Mouse (Mus musculus) kidney, embryonic 15.5 days (tissue): ENCODE measurements around the gene Clip1. TPM values are rescaled to one million over a fixed set of nuclear protein-coding genes. Genes with fewer than 3 reads are reported as not detected.
"Not testable (repeated sequence)": the region's sequence is repeated elsewhere in the genome, so short reads cannot be mapped to it uniquely, and the experiment has no call there.

Experiments used
- ATAC-seq: fragments of 200-750 bp; cut with Nextera tagmentation; replicated peaks from 2 replicates; pipeline ENCODE4 v1.8.0; 2017; ENCODE audit warnings: moderate TSS enrichment; ENCODE audit not compliant: low FRiP score
- H3K27ac ChIP-seq: fragments of 300-500 bp; sonication (generic); 2 replicates; pipeline ENCODE4 v1.5.1; 2015; ENCODE audit warnings: mild to moderate bottlenecking, inconsistent platforms
- H3K27me3 ChIP-seq: fragments of 300-500 bp; sonication (generic); 2 replicates; pipeline ENCODE4 v1.6.1; 2015; ENCODE audit warnings: inconsistent platforms
- H3K36me3 ChIP-seq: fragments of 300-500 bp; sonication (generic); 2 replicates; pipeline ENCODE4 v1.6.1; 2015; ENCODE audit warnings: inconsistent platforms
- H3K4me1 ChIP-seq: fragments of 300-500 bp; sonication (generic); 2 replicates; pipeline ENCODE4 v1.6.1; 2015; ENCODE audit warnings: inconsistent platforms
- H3K4me2 ChIP-seq: fragments of 300-500 bp; sonication (generic); 2 replicates; pipeline ENCODE4 v1.6.1; 2015; ENCODE audit warnings: moderate library complexity, mild to moderate bottlenecking, inconsistent platforms
- H3K4me3 ChIP-seq: fragments of 300-500 bp; sonication (generic); replicated peaks from 2 replicates; pipeline ENCODE4 v1.5.1; 2015; ENCODE audit warnings: mild to moderate bottlenecking, inconsistent platforms
- H3K9ac ChIP-seq: fragments of 300-500 bp; sonication (generic); 2 replicates; pipeline ENCODE4 v1.6.1; 2015; ENCODE audit warnings: mild to moderate bottlenecking, inconsistent platforms
- H3K9me3 ChIP-seq: fragments of 300-500 bp; sonication (generic); replicated peaks from 2 replicates; pipeline ENCODE4 v1.6.1; 2016; ENCODE audit warnings: inconsistent platforms
- WGBS: fragments of 180-500 bp; shearing (Covaris S2); methylation state at CpG from one replicate; pipeline ENCODE4 v1.1.7; 2015; ENCODE audit warnings: mixed read lengths; 5-methylcytosine and 5-hydroxymethylcytosine counted together
- polyA plus RNA-seq: library from polyadenylated mRNA; unstranded; fragments of >200 nt; fragmentation: Nextera tagmentation; extraction: Ambion mirVana; gene quantifications from 2 replicates; pipeline ENCODE4 v1.2.1, GENCODE M21; 2015

The Clip1 gene
- polyA plus RNA-seq, result 34.0 and 34.1 TPM in 2 replicates

- under 1% methylated on average over 60 of the region's 64 CpGs for WGBS
- peak within 1 kb of the TSS; percentile 91 for H3K27ac ChIP-seq
- H3K4me1 ChIP-seq, result peaks cover 33% of the 10 kb centered on the region
- H3K27me3 ChIP-seq, result no peaks in the 10 kb centered on the region
- H3K9me3 ChIP-seq, result no peaks in the 10 kb centered on the region
- H3K4me2 ChIP-seq, result peak within 1 kb of the TSS; percentile 90
- peak within 1 kb of the TSS; percentile 97 for H3K4me3 ChIP-seq
- peak; percentile 59 for ATAC-seq
- H3K9ac ChIP-seq, result peak within 1 kb of the TSS; percentile 91
- no peaks in the 10 kb centered on the region for H3K36me3 ChIP-seq
Observed at GRCm38 (mm10) chr5:123684221-123685144, at the start of gene Clip1. Gene Clip1, minus strand, starts transcription at chr5:123684618.

- Histone ChIP-seq H3K4me3 (no peak overlapping the region), H3K27me3 (no peaks in the 10 kb centered on the region), H3K9ac (no peak overlapping the region), H3K36me3 (peaks cover 84% of the 10 kb centered on the region), H3K9me3 (no peaks in the 10 kb centered on the region), H3K4me1 (no peaks in the 10 kb centered on the region), H3K4me2 (no peak overlapping the region), H3K27ac (no peak overlapping the region)
- WGBS, result 97% methylated on average over 2 of the region's 2 CpGs
- ATAC-seq, result no peak
Observed at GRCm38 (mm10) chr5:123730981-123731380, 46.6 kb upstream of the Clip1 start.

GRCm38 (mm10) chr5:123723816-123724215, 39.4 kb upstream of the Clip1 start:
- H3K9me3 ChIP-seq, H3K4me3 ChIP-seq, H3K9ac ChIP-seq, ATAC-seq, H3K27me3 ChIP-seq, H3K4me2 ChIP-seq, H3K4me1 ChIP-seq, H3K27ac ChIP-seq: not testable (repeated sequence)
- peaks cover 20% of the 10 kb centered on the region for H3K36me3 ChIP-seq
- 88% methylated on average over 7 of the region's 7 CpGs for WGBS

- WGBS, result under 1% methylated on average over 83 of the region's 83 CpGs
- Histone ChIP-seq H3K4me1 (peaks cover 23% of the 10 kb centered on the region), H3K9ac (peak within 1 kb of the TSS; percentile 89), H3K36me3 (peaks cover 18% of the 10 kb centered on the region), H3K9me3 (no peaks in the 10 kb centered on the region), H3K4me3 (peak within 1 kb of the TSS; percentile 85), H3K4me2 (peak within 1 kb of the TSS; percentile 69), H3K27me3 (no peaks in the 10 kb centered on the region), H3K27ac (peak within 1 kb of the TSS; percentile 89)
- ATAC-seq, result peak; percentile 100
Observed at GRCm38 (mm10) chr5:123720328-123721311, 36.2 kb upstream of the Clip1 start, which contains the start of gene Zcchc8. Gene Zcchc8, minus strand, starts transcription at chr5:123721100.

GRCm38 (mm10) chr5:123714622-123715021, 30.2 kb upstream of the Clip1 start:
- Histone ChIP-seq H3K27ac (no peak overlapping the region), H3K4me2 (no peak overlapping the region), H3K9me3 (no peaks in the 10 kb centered on the region), H3K27me3 (no peaks in the 10 kb centered on the region), H3K4me1 (peaks cover 23% of the 10 kb centered on the region), H3K4me3 (no peak overlapping the region), H3K36me3 (peaks cover 76% of the 10 kb centered on the region), H3K9ac (no peak overlapping the region)
- 88% methylated on average over 4 of the region's 4 CpGs for WGBS
- ATAC-seq, result no peak

GRCm38 (mm10) chr5:123713782-123714181, 29.4 kb upstream of the Clip1 start:
- 92% methylated on average over 6 of the region's 6 CpGs for WGBS
- Histone ChIP-seq H3K27ac (no peak overlapping the region), H3K4me2 (no peak overlapping the region), H3K36me3 (peaks cover 84% of the 10 kb centered on the region), H3K27me3 (no peaks in the 10 kb centered on the region), H3K4me1 (peaks cover 15% of the 10 kb centered on the region), H3K9me3 (no peaks in the 10 kb centered on the region), H3K4me3 (no peak overlapping the region), H3K9ac (no peak overlapping the region)
- ATAC-seq, result no peak

- H3K4me3 ChIP-seq, result no peak overlapping the region
- no peak overlapping the region for H3K4me2 ChIP-seq
- H3K27ac ChIP-seq, result no peak overlapping the region
- 67% methylated on average over 4 of the region's 4 CpGs for WGBS
- H3K9me3 ChIP-seq, result no peaks in the 10 kb centered on the region
- no peaks in the 10 kb centered on the region for H3K4me1 ChIP-seq
- ATAC-seq, result no peak
- H3K9ac ChIP-seq, result no peak overlapping the region
- H3K27me3 ChIP-seq, result no peaks in the 10 kb centered on the region
- H3K36me3 ChIP-seq, result peaks cover 97% of the 10 kb centered on the region
Observed at GRCm38 (mm10) chr5:123709571-123709970, 25.2 kb upstream of the Clip1 start.

GRCm38 (mm10) chr5:123708598-123708997, 24.2 kb upstream of the Clip1 start:
- H3K9me3 ChIP-seq, result no peaks in the 10 kb centered on the region
- no peaks in the 10 kb centered on the region for H3K4me1 ChIP-seq
- no peak overlapping the region for H3K9ac ChIP-seq
- H3K27ac ChIP-seq, result no peak overlapping the region
- no peak overlapping the region for H3K4me3 ChIP-seq
- ATAC-seq, result no peak
- peaks cover 97% of the 10 kb centered on the region for H3K36me3 ChIP-seq
- WGBS, result 93% methylated on average over 12 of the region's 12 CpGs
- H3K4me2 ChIP-seq, result no peak overlapping the region
- no peaks in the 10 kb centered on the region for H3K27me3 ChIP-seq

GRCm38 (mm10) chr5:123700625-123701024, 16.2 kb upstream of the Clip1 start:
- Histone ChIP-seq H3K4me2 (no peak overlapping the region), H3K27me3 (no peaks in the 10 kb centered on the region), H3K4me3 (no peak overlapping the region), H3K4me1 (no peaks in the 10 kb centered on the region), H3K9me3 (no peaks in the 10 kb centered on the region), H3K9ac (no peak overlapping the region), H3K27ac (no peak overlapping the region), H3K36me3 (peaks cover 85% of the 10 kb centered on the region)
- ATAC-seq, result no peak
- 62% methylated on average over 11 of the region's 11 CpGs for WGBS

- ATAC-seq, result no peak
Observed at GRCm38 (mm10) chr5:123699198-123699597, 14.8 kb upstream of the Clip1 start.

GRCm38 (mm10) chr5:123696961-123697360, 12.5 kb upstream of the Clip1 start:
- H3K27me3 ChIP-seq, result no peaks in the 10 kb centered on the region
- 66% methylated on average over 4 of the region's 4 CpGs for WGBS
- ATAC-seq, result no peak
- H3K36me3 ChIP-seq, result peaks cover 48% of the 10 kb centered on the region
- H3K9ac ChIP-seq, result no peak overlapping the region
- no peak overlapping the region for H3K4me3 ChIP-seq
- no peak overlapping the region for H3K27ac ChIP-seq
- no peaks in the 10 kb centered on the region for H3K4me1 ChIP-seq
- no peak overlapping the region for H3K4me2 ChIP-seq
- no peaks in the 10 kb centered on the region for H3K9me3 ChIP-seq

More at GRCm38 (mm10) chr5:123699198-123699597, 14.8 kb upstream of the Clip1 start:
- no peaks in the 10 kb centered on the region for H3K9me3 ChIP-seq
- H3K27me3 ChIP-seq, result no peaks in the 10 kb centered on the region
- no peak overlapping the region for H3K4me3 ChIP-seq
- H3K27ac ChIP-seq, result no peak overlapping the region
- WGBS, result 22% methylated on average over 3 of the region's 3 CpGs
- no peak overlapping the region for H3K9ac ChIP-seq
- no peak overlapping the region for H3K4me2 ChIP-seq
- H3K4me1 ChIP-seq, result no peaks in the 10 kb centered on the region
- H3K36me3 ChIP-seq, result peaks cover 70% of the 10 kb centered on the region
